Mouse (Mus musculus) midbrain, embryonic 15.5 days (tissue): Measurements from ENCODE around the gene Trim8. TPM values are rescaled to one million over a fixed set of nuclear protein-coding genes. Genes with fewer than 3 reads are reported as not detected.

Source experiments
- ATAC-seq: fragments of 200-750 bp; cut with Nextera tagmentation; replicated peaks from 2 replicates; pipeline ENCODE4 v1.8.0; 2017; ENCODE audit warnings: moderate TSS enrichment
- H3K27ac ChIP-seq: fragments of 300-500 bp; sonication (generic); 2 replicates; pipeline ENCODE4 v1.5.1; 2015; ENCODE audit warnings: mild to moderate bottlenecking, inconsistent platforms
- H3K27me3 ChIP-seq: fragments of 300-500 bp; sonication (generic); replicated peaks from 2 replicates; pipeline ENCODE4 v1.6.1; 2015; ENCODE audit warnings: inconsistent platforms
- H3K36me3 ChIP-seq: fragments of 300-500 bp; sonication (generic); replicated peaks from 2 replicates; pipeline ENCODE4 v1.6.1; 2015; ENCODE audit warnings: inconsistent platforms
- H3K4me1 ChIP-seq: fragments of 300-500 bp; sonication (generic); 2 replicates; pipeline ENCODE4 v1.6.1; 2015; ENCODE audit warnings: inconsistent platforms
- H3K4me2 ChIP-seq: fragments of 300-500 bp; sonication (generic); 2 replicates; pipeline ENCODE4 v1.6.1; 2015; ENCODE audit warnings: inconsistent platforms, mild to moderate bottlenecking, moderate library complexity
- H3K4me3 ChIP-seq: fragments of 300-500 bp; sonication (generic); 2 replicates; pipeline ENCODE4 v1.5.1; 2015; ENCODE audit warnings: mild to moderate bottlenecking, inconsistent platforms
- H3K9ac ChIP-seq: fragments of 300-500 bp; sonication (generic); 2 replicates; pipeline ENCODE4 v1.6.1; 2015; ENCODE audit warnings: mild to moderate bottlenecking, inconsistent platforms
- H3K9me3 ChIP-seq: fragments of 300-500 bp; sonication (generic); 2 replicates; pipeline ENCODE4 v1.6.1; 2016; ENCODE audit warnings: inconsistent platforms
- WGBS: fragments of 180-500 bp; shearing (Covaris S2); methylation state at CpG from one replicate; pipeline ENCODE4 v1.1.7; 2015; ENCODE audit warnings: mixed read lengths; 5-methylcytosine and 5-hydroxymethylcytosine counted together
- polyA plus RNA-seq: library from polyadenylated mRNA; unstranded; fragments of >200 nt; fragmentation: Nextera tagmentation; extraction: Ambion mirVana; gene quantifications from 2 replicates; pipeline ENCODE4 v1.2.1, GENCODE M21; 2015

Trim8 gene
- polyA plus RNA-seq, 1 experiment from 2014 or later, result 29.9 TPM

GRCm38 (mm10) chr19:46530449-46530990, 29.0 kb downstream of the Trim8 start:
- H3K27ac ChIP-seq, result peak overlapping the region; percentile 90
- WGBS, result 7% methylated on average over 8 of the region's 8 CpGs
- ATAC-seq, result no peak
- H3K4me2 ChIP-seq, result peak overlapping the region; percentile 17
- H3K9ac ChIP-seq, result 0 out of 2 replicates have a peak overlapping the region, but pooled peaks have one; percentile 10
- H3K4me3 ChIP-seq, result no peak overlapping the region
- no peaks in the 10 kb centered on the region for H3K9me3 ChIP-seq
- H3K4me1 ChIP-seq, result peaks cover 85% of the 10 kb centered on the region
- no peaks in the 10 kb centered on the region for H3K27me3 ChIP-seq
- H3K36me3 ChIP-seq, result no peaks in the 10 kb centered on the region

DNA sequence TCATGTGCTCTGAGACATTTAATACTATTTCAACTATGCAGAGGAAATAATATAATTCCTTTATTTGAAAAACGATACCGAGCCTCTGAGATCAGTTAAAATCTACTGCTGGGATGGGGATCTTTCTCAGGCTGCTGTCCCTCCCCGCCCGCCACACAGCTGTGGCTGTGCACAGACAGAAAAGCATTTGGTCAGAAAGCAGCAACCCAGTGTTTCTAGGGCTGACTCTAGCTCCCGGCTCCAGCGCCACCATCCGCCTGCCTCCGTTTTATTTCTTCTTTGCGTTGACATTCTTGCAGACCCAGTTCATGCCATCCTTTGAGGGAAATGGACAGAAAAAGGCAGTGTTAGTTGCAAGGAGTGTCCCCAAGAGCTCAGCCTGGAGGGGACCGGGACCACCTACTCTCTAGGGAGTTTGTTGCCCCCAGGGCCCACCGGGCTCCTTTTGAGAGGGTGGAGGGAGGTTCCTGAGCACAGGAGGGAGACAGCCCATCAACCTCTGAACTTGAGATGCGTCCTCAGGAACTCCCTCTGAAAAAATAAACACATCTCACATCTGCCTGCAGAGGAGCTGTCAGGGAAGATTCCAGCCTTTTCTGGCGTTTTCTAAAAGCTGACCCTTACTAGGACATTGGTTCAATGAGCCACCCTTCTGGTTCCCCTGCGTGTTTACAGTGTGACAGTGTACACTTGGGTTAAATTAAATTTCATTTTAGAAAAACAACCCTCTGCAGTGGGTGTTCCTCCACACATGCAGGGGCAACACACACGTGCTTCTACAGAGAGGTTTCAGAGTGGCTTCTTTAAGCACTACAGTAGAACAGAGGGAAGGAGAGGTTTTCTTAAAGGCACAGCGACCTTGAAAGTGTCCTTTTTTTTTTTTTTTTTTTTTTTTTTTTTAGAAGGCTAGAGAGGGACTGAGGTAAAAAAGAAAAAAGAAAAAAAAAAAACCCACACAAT, 29.8 kb downstream of the Trim8 start:
- 7% methylated on average over 16 of the region's 16 CpGs for WGBS
- peak overlapping the region; percentile 90 for H3K27ac ChIP-seq
- no peaks in the 10 kb centered on the region for H3K36me3 ChIP-seq
- H3K9me3 ChIP-seq, result no peaks in the 10 kb centered on the region
- no peaks in the 10 kb centered on the region for H3K27me3 ChIP-seq
- H3K9ac ChIP-seq, result 0 out of 2 replicates have a peak overlapping the region, but pooled peaks have one; percentile 10
- H3K4me3 ChIP-seq, result no peak overlapping the region
- peaks cover 76% of the 10 kb centered on the region for H3K4me1 ChIP-seq
- ATAC-seq, result no peak
- H3K4me2 ChIP-seq, result no peak overlapping the region; the same call in 1 of the 2 replicates

- Histone ChIP-seq H3K36me3 (no peaks in the 10 kb centered on the region), H3K4me1 (peaks cover 70% of the 10 kb centered on the region), H3K9me3 (no peaks in the 10 kb centered on the region), H3K9ac (peak overlapping the region; percentile 8; the same call in 1 of the 2 replicates), H3K27ac (peak overlapping the region; percentile 74), H3K27me3 (no peaks in the 10 kb centered on the region), H3K4me3 (no peak overlapping the region), H3K4me2 (no peak overlapping the region)
- WGBS, result 7% methylated on average over 10 of the region's 10 CpGs
- no peak for ATAC-seq
These were observed 30.7 kb downstream of the Trim8 start for GRCm38 (mm10) chr19:46532031-46532688.

DNA sequence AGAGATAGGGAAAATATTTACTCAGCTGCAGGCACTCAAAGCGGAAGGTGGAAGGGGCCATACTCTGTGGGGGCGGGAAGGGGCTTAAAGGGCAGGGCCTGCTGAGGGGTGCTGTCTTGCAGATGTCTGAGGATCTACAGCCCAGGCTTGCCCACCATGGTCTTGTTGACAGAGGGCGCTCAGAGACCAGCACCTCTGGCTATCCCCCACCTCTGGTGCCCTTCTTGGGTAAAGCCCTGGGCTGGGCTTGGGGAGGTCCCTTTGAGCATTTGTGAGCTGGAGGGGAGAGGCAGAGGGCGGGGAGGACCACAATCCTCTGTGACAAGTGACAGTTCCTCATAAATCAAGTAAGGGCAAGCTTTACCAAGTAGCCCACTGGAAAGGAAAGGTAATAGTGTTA, 31.6 kb downstream of the Trim8 start:
- H3K4me2 ChIP-seq, result no peak overlapping the region
- no peaks in the 10 kb centered on the region for H3K36me3 ChIP-seq
- WGBS, result 52% methylated on average over 4 of the region's 4 CpGs
- H3K9me3 ChIP-seq, result no peaks in the 10 kb centered on the region
- peaks cover 61% of the 10 kb centered on the region for H3K4me1 ChIP-seq
- ATAC-seq, result no peak
- H3K4me3 ChIP-seq, result no peak overlapping the region
- peak overlapping the region; percentile 74 for H3K27ac ChIP-seq
- no peaks in the 10 kb centered on the region for H3K27me3 ChIP-seq
- H3K9ac ChIP-seq, result peak overlapping the region; percentile 15

DNA sequence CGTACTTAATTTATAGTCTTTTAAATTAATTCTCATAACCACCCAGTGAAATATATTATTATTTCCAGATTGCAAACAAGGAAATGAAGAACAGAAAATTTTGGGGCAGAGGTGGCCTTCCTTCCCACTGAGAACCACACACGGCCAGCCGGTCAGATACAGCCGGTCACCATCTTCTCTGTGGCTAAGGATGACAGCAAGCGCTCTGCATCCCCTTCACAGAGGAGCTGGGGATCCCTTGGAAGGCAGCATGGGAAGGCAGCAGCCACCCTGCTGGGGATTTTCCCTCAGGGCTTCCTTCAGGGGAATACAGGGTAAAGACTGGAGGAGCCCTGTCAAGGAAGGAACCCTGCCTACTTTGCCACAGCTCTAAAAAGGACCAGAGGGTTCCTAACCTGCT, 32.0 kb downstream of the Trim8 start:
- Histone ChIP-seq H3K9ac (no peak overlapping the region), H3K4me2 (no peak overlapping the region), H3K4me1 (peaks cover 56% of the 10 kb centered on the region), H3K4me3 (no peak overlapping the region), H3K9me3 (no peaks in the 10 kb centered on the region), H3K36me3 (no peaks in the 10 kb centered on the region), H3K27ac (peak overlapping the region; percentile 74), H3K27me3 (no peaks in the 10 kb centered on the region)
- no peak for ATAC-seq
- 59% methylated on average over 5 of the region's 5 CpGs for WGBS

GRCm38 (mm10) chr19:46534542-46535098, 33.1 kb downstream of the Trim8 start:
- no peaks in the 10 kb centered on the region for H3K36me3 ChIP-seq
- H3K4me1 ChIP-seq, result peaks cover 45% of the 10 kb centered on the region
- no peak overlapping the region for H3K4me2 ChIP-seq
- WGBS, result 39% methylated on average over 6 of the region's 6 CpGs
- no peak overlapping the region for H3K9ac ChIP-seq
- no peak for ATAC-seq
- H3K9me3 ChIP-seq, result no peaks in the 10 kb centered on the region
- no peak overlapping the region for H3K27ac ChIP-seq
- H3K4me3 ChIP-seq, result no peak overlapping the region
- H3K27me3 ChIP-seq, result no peaks in the 10 kb centered on the region

- H3K9me3 ChIP-seq, result no peaks in the 10 kb centered on the region
- 85% methylated on average over 9 of the region's 9 CpGs for WGBS
- no peaks in the 10 kb centered on the region for H3K27me3 ChIP-seq
- peaks cover 21% of the 10 kb centered on the region; the same call in 1 of the 2 replicates for H3K36me3 ChIP-seq
- no peak for ATAC-seq
- no peak overlapping the region for H3K27ac ChIP-seq
- H3K9ac ChIP-seq, result no peak overlapping the region
- peaks cover 18% of the 10 kb centered on the region for H3K4me1 ChIP-seq
- no peak overlapping the region for H3K4me2 ChIP-seq
- H3K4me3 ChIP-seq, result no peak overlapping the region
These were observed 35.9 kb downstream of the Trim8 start for GRCm38 (mm10) chr19:46537357-46537756.

GRCm38 (mm10) chr19:46538213-46538612, 36.7 kb downstream of the Trim8 start:
- ATAC-seq, result no peak
- Histone ChIP-seq H3K36me3 (peaks cover 27% of the 10 kb centered on the region; the same call in 1 of the 2 replicates), H3K27me3 (no peaks in the 10 kb centered on the region), H3K4me2 (no peak overlapping the region), H3K4me1 (peaks cover 9% of the 10 kb centered on the region), H3K9ac (no peak overlapping the region), H3K9me3 (no peaks in the 10 kb centered on the region), H3K27ac (no peak overlapping the region), H3K4me3 (no peak overlapping the region)
- WGBS, result 84% methylated on average over 6 of the region's 6 CpGs

GRCm38 (mm10) chr19:46542750-46543149, 41.2 kb downstream of the Trim8 start:
- no peak overlapping the region for H3K4me2 ChIP-seq
- H3K27ac ChIP-seq, result no peak overlapping the region
- no peaks in the 10 kb centered on the region for H3K27me3 ChIP-seq
- no peak for ATAC-seq
- WGBS, result 87% methylated on average over 8 of the region's 8 CpGs
- peaks cover 27% of the 10 kb centered on the region; the same call in 1 of the 2 replicates for H3K36me3 ChIP-seq
- H3K4me3 ChIP-seq, result no peak overlapping the region
- no peak overlapping the region for H3K9ac ChIP-seq
- no peaks in the 10 kb centered on the region for H3K4me1 ChIP-seq
- no peaks in the 10 kb centered on the region for H3K9me3 ChIP-seq

- H3K36me3 ChIP-seq, result peaks cover 23% of the 10 kb centered on the region; the same call in 1 of the 2 replicates
- H3K4me2 ChIP-seq, result no peak overlapping the region
- H3K27ac ChIP-seq, result peak overlapping the region; percentile 39; the same call in 1 of the 2 replicates
- H3K9me3 ChIP-seq, result no peaks in the 10 kb centered on the region
- no peaks in the 10 kb centered on the region for H3K4me1 ChIP-seq
- no peak overlapping the region for H3K4me3 ChIP-seq
- H3K9ac ChIP-seq, result no peak overlapping the region
- H3K27me3 ChIP-seq, result no peaks in the 10 kb centered on the region
- WGBS, result 68% methylated on average over 6 of the region's 6 CpGs
- ATAC-seq, result no peak
These were observed 46.1 kb downstream of the Trim8 start for GRCm38 (mm10) chr19:46547565-46547964.

DNA sequence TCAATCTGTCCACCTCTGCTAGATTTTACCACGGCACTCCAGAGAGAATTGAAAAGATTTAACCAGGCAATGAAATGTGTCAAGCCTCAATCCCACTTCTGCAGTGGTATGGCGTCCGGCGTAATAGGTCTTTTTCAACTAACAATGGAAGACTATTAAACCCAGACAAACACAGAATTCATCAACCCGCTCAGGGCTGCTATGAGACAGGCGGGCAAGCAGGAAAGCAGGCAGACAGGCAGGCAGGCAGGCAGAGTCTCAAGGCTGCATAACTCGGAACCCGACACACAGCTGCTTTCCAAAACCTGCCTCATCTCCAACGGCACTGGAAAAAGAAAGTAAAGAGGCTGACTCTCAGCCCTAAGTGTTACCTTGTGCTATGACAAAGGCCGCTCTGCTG, 46.6 kb downstream of the Trim8 start:
- Histone ChIP-seq H3K36me3 (peaks cover 19% of the 10 kb centered on the region; the same call in 1 of the 2 replicates), H3K4me3 (no peak overlapping the region), H3K27ac (peak overlapping the region; percentile 39), H3K27me3 (no peaks in the 10 kb centered on the region), H3K4me2 (no peak overlapping the region), H3K9ac (no peak overlapping the region), H3K9me3 (no peaks in the 10 kb centered on the region), H3K4me1 (no peaks in the 10 kb centered on the region)
- 48% methylated on average over 10 of the region's 10 CpGs for WGBS
- no peak for ATAC-seq

DNA sequence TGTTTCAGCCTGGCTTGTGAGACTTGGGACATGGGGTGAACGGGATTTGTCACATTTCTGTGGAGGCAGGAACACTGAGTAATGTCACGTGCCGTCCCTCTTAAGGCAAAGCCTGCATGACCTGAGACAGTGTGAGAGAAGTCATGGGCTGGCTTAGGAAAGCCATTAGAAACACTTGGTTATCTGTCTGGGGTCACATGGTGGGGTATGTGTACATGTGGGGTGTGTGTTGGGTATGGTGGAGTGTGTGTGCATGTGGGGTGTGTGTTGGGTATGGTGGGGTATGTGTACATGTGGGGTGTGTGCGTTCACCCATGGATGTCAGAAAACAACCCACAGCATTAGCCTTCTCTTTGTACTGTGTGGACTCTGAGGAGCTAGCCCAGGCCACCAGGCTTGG, 48.9 kb downstream of the Trim8 start:
- 86% methylated on average over 4 of the region's 4 CpGs for WGBS
- no peak overlapping the region for H3K27ac ChIP-seq
- no peak overlapping the region for H3K9ac ChIP-seq
- H3K4me1 ChIP-seq, result peaks cover 5% of the 10 kb centered on the region; the same call in 1 of the 2 replicates
- no peak overlapping the region for H3K4me3 ChIP-seq
- peaks cover 27% of the 10 kb centered on the region; the same call in 1 of the 2 replicates for H3K36me3 ChIP-seq
- no peaks in the 10 kb centered on the region for H3K27me3 ChIP-seq
- no peaks in the 10 kb centered on the region for H3K9me3 ChIP-seq
- H3K4me2 ChIP-seq, result no peak overlapping the region
- ATAC-seq, result no peak
